In the genomic region with DNA sequence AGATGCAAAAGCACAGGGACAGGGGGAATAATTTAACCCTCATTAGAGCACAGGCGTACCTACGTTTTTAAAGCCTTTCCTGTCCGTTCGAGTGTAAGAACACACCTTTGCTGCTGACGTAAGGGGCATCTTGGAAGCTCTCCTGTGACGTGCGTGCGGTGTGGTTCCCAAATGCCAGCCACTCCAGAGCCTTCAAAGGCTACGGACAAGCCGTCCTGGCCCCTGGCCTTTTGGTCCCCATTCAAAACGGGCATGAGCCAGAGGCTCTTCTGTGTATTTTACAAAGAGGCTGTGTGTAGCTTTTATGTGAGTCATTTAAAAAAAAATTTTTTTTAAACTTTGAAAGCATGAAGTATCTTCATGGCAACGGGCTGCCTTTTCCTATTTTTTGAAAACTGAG, we compare ENCODE assay signal across 20 mouse cellular contexts.
"Had no signal": no experiment of that assay in that cellular context is flagged by ENCODE, and none has a peak within 500 bp of the region (broad histone marks: within the 10 kb centered on the region; RNA-seq: fewer than 3 reads in every experiment).

No protein-coding gene starts in this region.

- DNase-seq: kidney, postnatal 25 days; left cerebral cortex, postnatal 4 days; liver, postnatal 0 days; lung, embryonic 14.5 days; right cerebral cortex, adult 18-20 months; right cerebral cortex, postnatal 14 days; right cerebral cortex, postnatal 4 days; thymus, adult 18-20 months; thymus, postnatal 36 days had no signal

- H3K4me3 ChIP-seq: limb, embryonic 12.5 days; limb, embryonic 15.5 days; midbrain, embryonic 12.5 days; midbrain, embryonic 15.5 days; neural tube, embryonic 12.5 days; neural tube, embryonic 15.5 days had no signal

- H3K27ac ChIP-seq: kidney, postnatal 0 days; limb, embryonic 12.5 days; limb, embryonic 15.5 days; liver, embryonic 14.5 days; macrophage; midbrain, embryonic 12.5 days; midbrain, embryonic 15.5 days; neural tube, embryonic 12.5 days; neural tube, embryonic 15.5 days; stomach, postnatal 0 days had no signal

- H3K27me3 ChIP-seq: midbrain, embryonic 15.5 days had no signal

- ATAC-seq: liver, postnatal 0 days; lung, postnatal 0 days; midbrain, embryonic 15.5 days had no signal
